ENCODE assay signal across 20 mouse cellular contexts in the genomic region with DNA sequence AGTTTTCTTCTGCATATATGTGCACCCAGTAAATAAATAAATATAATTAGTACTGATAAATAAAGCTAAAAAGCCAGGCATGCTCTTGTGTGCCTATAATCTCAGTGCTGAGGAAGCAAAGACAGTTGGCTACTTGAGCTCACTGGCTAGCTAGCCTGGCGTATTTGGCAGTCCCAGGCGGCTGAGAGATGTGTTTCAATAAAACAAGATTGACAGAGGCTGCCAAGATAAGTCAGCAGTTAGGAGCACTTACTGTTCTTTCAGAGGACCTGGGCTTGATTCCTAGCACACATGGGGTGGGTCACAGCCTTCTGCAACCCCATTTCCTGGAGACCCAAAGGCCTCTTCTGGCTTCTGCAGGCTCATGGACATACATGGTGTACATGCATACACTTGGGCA. TPM values are rescaled to one million over a fixed set of nuclear protein-coding genes. Genes with fewer than 3 reads are reported as not detected.
A peak's percentile ranks its signal among the peaks of the same experiment; 100 is the strongest.
DNase-seq lines count a peak whose midpoint lies in the region; ATAC-seq and TF ChIP-seq lines count a peak whose summit lies in the region.
"Had no signal": no experiment of that assay in that cellular context is flagged by ENCODE, and none has a peak within 500 bp of the region (broad histone marks: within the 10 kb centered on the region; RNA-seq: fewer than 3 reads in every experiment).

No protein-coding gene starts in this region.

- no peak overlapping the region for H3K4me2 ChIP-seq in kidney, embryonic 15.5 days
- no peak overlapping the region for H3K4me2 ChIP-seq in midbrain, embryonic 14.5 days (ENCODE audit: low read length)
- H3K4me2 ChIP-seq: forebrain, embryonic 13.5 days; heart, embryonic 11.5 days; heart, embryonic 15.5 days; hindbrain, embryonic 13.5 days had no signal

- H3K4me3 ChIP-seq in kidney, adult 2 months (ENCODE audit: insufficient read depth, low read depth, low read length) = no peak overlapping the region
- H3K4me3 ChIP-seq in kidney, embryonic 15.5 days (replicated peaks) = no peak overlapping the region
- no peak overlapping the region for H3K4me3 ChIP-seq in midbrain, embryonic 14.5 days (replicated peaks; ENCODE audit: low read depth, low read length)
- H3K4me3 ChIP-seq: embryonic facial prominence, embryonic 10.5 days; forebrain, embryonic 13.5 days; heart, adult 2 months; heart, embryonic 15.5 days; hindbrain, embryonic 13.5 days had no signal

- H3K27me3 ChIP-seq in kidney, adult 2 months (replicated peaks; ENCODE audit: control insufficient read depth, insufficient read depth, low read length) = no peaks in the 10 kb centered on the region
- no peaks in the 10 kb centered on the region for H3K27me3 ChIP-seq in kidney, embryonic 15.5 days
- H3K27me3 ChIP-seq in midbrain, embryonic 14.5 days (ENCODE audit: control insufficient read depth, insufficient read depth, low read length) = no peaks in the 10 kb centered on the region
- H3K27me3 ChIP-seq: forebrain, embryonic 13.5 days; heart, embryonic 15.5 days; hindbrain, embryonic 13.5 days; Patski had no signal

- H3K9me3 ChIP-seq in kidney, embryonic 15.5 days (replicated peaks) = no peaks in the 10 kb centered on the region
- H3K9me3 ChIP-seq in midbrain, embryonic 14.5 days (ENCODE audit: control insufficient read depth, low read length) = no peaks in the 10 kb centered on the region
- H3K9me3 ChIP-seq: embryonic facial prominence, embryonic 10.5 days; forebrain, embryonic 13.5 days; heart, embryonic 15.5 days; hindbrain, embryonic 13.5 days had no signal

- DNase-seq in cerebellum, adult 9-10 months = peak; percentile 63
- no peak for DNase-seq in cerebellum, adult 11 months
- peak; percentile 67 for DNase-seq in kidney, adult 2 months
- DNase-seq in lung, postnatal 36 days = peak; percentile 33
- no peak for DNase-seq in lung, postnatal 10 days
- DNase-seq in layer of hippocampus, adult 11-12 months (ENCODE audit: low spot score) = no peak
- DNase-seq in midbrain, embryonic 14.5 days = no peak
- DNase-seq: adrenal gland, postnatal 10 days; forebrain, postnatal 0 days; heart, adult 2 months; heart, postnatal 14 days had no signal

- H3K36me3 ChIP-seq in kidney, adult 2 months (ENCODE audit: control insufficient read depth, insufficient read depth, low read length) = no peaks in the 10 kb centered on the region
- peaks cover 5% of the 10 kb centered on the region for H3K36me3 ChIP-seq in kidney, embryonic 15.5 days
- H3K36me3 ChIP-seq in midbrain, embryonic 14.5 days (ENCODE audit: control insufficient read depth, insufficient read depth, low read length) = no peaks in the 10 kb centered on the region

- 73% methylated on average over 2 of the region's 2 CpGs for WGBS in kidney, adult 2 months
- 80% methylated on average over 2 of the region's 2 CpGs for WGBS in kidney, embryonic 15.5 days
- WGBS in midbrain, embryonic 14.5 days = 85% methylated on average over 2 of the region's 2 CpGs

- H3K27ac ChIP-seq in kidney, adult 2 months (ENCODE audit: insufficient read depth, low read depth, low read length) = peak overlapping the region; percentile 13; the same call in 1 of the 2 replicates
- H3K27ac ChIP-seq in kidney, embryonic 15.5 days = no peak overlapping the region
- no peak overlapping the region for H3K27ac ChIP-seq in midbrain, embryonic 14.5 days (replicated peaks; ENCODE audit: low read depth, low read length)
- H3K27ac ChIP-seq: embryonic facial prominence, embryonic 10.5 days; forebrain, embryonic 13.5 days; heart, adult 2 months; heart, embryonic 15.5 days; hindbrain, embryonic 13.5 days; hindbrain, postnatal 0 days had no signal

- H3K4me1 ChIP-seq in kidney, adult 2 months (ENCODE audit: control insufficient read depth, insufficient read depth, low read length) = peaks cover 63% of the 10 kb centered on the region
- H3K4me1 ChIP-seq in kidney, embryonic 15.5 days = peaks cover 54% of the 10 kb centered on the region
- H3K4me1 ChIP-seq in midbrain, embryonic 14.5 days (ENCODE audit: control insufficient read depth, insufficient read depth, low read length) = peaks cover 28% of the 10 kb centered on the region

- TF ChIP-seq CTCF in kidney, adult 2 months (conservative IDR thresholded peaks at IDR 0.05; ENCODE audit: insufficient read depth, insufficient read length, low read depth, low read length) = no peak

- no peak for ATAC-seq in kidney, embryonic 15.5 days (replicated peaks; ENCODE audit: low FRiP score)
- no peak for ATAC-seq in midbrain, embryonic 14.5 days (ENCODE audit: low FRiP score, low TSS enrichment)
- ATAC-seq: forebrain, embryonic 13.5 days; forebrain, postnatal 0 days; hindbrain, postnatal 0 days; Patski had no signal

- H3K9ac ChIP-seq in kidney, embryonic 15.5 days = no peak overlapping the region
- H3K9ac ChIP-seq in midbrain, embryonic 14.5 days (replicated peaks; ENCODE audit: low read length) = no peak overlapping the region
- H3K9ac ChIP-seq: forebrain, embryonic 13.5 days; forebrain, postnatal 0 days; heart, embryonic 15.5 days; hindbrain, embryonic 13.5 days had no signal

- TF ChIP-seq POLR2A in kidney, adult 2 months (IDR thresholded peaks at IDR 0.05; ENCODE audit: low read depth, low read length) = no peak

RNA-seq across cellular contexts. Expression of a gene that starts 31.5 kb away (rescaled TPM):
- 95.9 and 125 TPM in 2 replicates for polyA plus RNA-seq in kidney, adult 2 months (2012; rRNA removed)
- polyA plus RNA-seq in kidney, embryonic 15.5 days (2015; fragmentation: Nextera tagmentation; extraction: Ambion mirVana) = 151 and 157 TPM in 2 replicates
- 106 and 122 TPM in 2 replicates for polyA plus RNA-seq in midbrain, embryonic 14.5 days (2014; fragmentation: Nextera tagmentation; extraction: Ambion mirVana)

RNA-seq across cellular contexts. Expression of a gene that starts 33.9 kb away (rescaled TPM):
- polyA plus RNA-seq in kidney, adult 2 months (2012; rRNA removed) = 41.6 and 49.2 TPM in 2 replicates
- 3.7 and 5.5 TPM in 2 replicates for polyA plus RNA-seq in kidney, embryonic 15.5 days (2015; fragmentation: Nextera tagmentation; extraction: Ambion mirVana)
- polyA plus RNA-seq in midbrain, embryonic 14.5 days (2014; fragmentation: Nextera tagmentation; extraction: Ambion mirVana) = 3.6 and 5.3 TPM in 2 replicates

RNA-seq across cellular contexts. Expression of a gene that starts 53.8 kb away (rescaled TPM):
- 1.6 and 11.5 TPM in 2 replicates for polyA plus RNA-seq in kidney, adult 2 months (2012; rRNA removed)
- polyA plus RNA-seq in kidney, embryonic 15.5 days (2015; fragmentation: Nextera tagmentation; extraction: Ambion mirVana) = 1.8 and 3.9 TPM in 2 replicates
- 0.25 TPM in 1 of 2 replicates, not detected in the other for polyA plus RNA-seq in midbrain, embryonic 14.5 days (2014; fragmentation: Nextera tagmentation; extraction: Ambion mirVana)
- polyA plus RNA-seq: C2C12 had no signal

RNA-seq across cellular contexts. Expression of a gene that starts 59.1 kb away (rescaled TPM):
- polyA plus RNA-seq in kidney, adult 2 months (2012; rRNA removed) = 740 and 847 TPM in 2 replicates
- polyA plus RNA-seq in kidney, embryonic 15.5 days (2015; fragmentation: Nextera tagmentation; extraction: Ambion mirVana) = 67.1 and 70.1 TPM in 2 replicates
- polyA plus RNA-seq in midbrain, embryonic 14.5 days (2014; fragmentation: Nextera tagmentation; extraction: Ambion mirVana) = 5.8 and 9.3 TPM in 2 replicates

Comparison
In these comparisons a context has a peak if more than half of its experiments do, and no peak if none do; other contexts are left out.
1. DNase-seq: peak in cerebellum, adult 9-10 months (single experiment), kidney, adult 2 months (single experiment) and lung, postnatal 36 days (single experiment); none in cerebellum, adult 11 months (single experiment), lung, postnatal 10 days (single experiment), layer of hippocampus, adult 11-12 months (single experiment) and midbrain, embryonic 14.5 days (single experiment).